Mouse (Mus musculus) stomach, postnatal 0 days (tissue): ENCODE data around the gene Tle4.

Source experiments
- CTCF ChIP-seq: IDR thresholded peaks from 2 replicates; pipeline ENCODE4 v1.5.1; 2016; ENCODE audit warnings: antibody characterized with exemption, low read depth, mild to moderate bottlenecking, moderate library complexity
- EP300 ChIP-seq: optimal IDR thresholded peaks from 2 replicates; pipeline ENCODE3; 2016; ENCODE audit warnings: antibody characterized with exemption

DNA sequence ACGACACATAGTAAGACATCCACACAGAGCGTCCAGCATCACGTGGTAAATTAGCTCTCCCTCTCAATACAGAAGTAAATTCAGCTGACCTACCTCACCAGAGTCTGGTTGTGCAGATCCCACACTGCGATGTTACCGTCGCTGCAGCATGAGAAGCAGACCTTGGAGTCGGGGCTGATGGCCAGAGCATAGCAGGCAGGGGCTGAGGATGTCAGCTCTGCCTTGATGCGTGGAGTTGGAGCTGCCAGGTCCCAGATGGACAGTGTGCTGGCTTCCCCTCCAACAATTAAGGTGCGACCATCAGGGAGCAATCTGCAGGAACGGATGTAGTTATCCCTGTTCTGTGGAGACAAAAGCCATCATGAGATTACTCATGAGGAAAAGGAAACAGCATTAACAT is 144.4 kb downstream of the Tle4 start:
- TF ChIP-seq CTCF (no peak), EP300 (no peak)
